Mouse (Mus musculus): ENCODE data around the gene Fn3k.

DNA sequence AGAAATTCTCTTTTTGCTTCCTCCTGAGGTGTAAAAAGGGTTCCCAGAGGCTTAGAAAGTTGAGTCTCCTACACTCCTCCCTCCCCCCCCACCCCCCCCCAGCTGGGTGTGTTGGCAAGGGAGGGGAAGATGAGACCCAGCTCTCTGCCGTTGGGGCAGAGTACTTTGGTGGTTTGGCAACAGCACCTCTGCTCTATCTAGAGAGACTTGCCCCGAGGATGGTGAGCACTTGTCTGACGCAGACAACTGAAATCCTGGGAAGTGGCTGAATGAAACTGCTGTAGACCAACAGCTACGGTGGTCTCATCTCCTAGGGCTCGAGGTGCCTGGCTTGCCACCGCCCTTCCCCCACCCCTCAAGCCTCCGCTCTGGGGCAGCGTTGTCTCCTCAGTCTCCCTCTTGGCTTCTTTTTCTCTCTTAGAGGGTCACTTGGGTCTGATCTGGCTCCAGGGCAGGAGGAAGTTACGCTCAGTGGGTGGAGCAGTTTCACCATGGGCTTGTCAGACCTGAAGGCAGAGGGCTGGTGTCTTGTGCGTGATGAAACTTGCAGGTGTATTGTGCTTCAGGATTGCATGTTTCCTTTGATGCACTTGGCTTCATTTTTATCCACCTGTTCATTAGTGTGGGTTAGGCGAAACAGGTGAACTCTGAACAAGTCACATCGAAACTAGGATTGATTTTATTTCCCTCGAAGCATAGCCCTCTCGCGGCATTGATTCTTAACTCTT, 44.9 kb downstream of the Fn3k start:
- TF ChIP-seq POLR2A (IDR thresholded peaks at IDR 0.05; ENCODE audit: extremely low read depth, insufficient read depth, low read length) (no peak), CTCF (IDR thresholded peaks at IDR 0.05; ENCODE audit: low read depth, low read length) (no peak)
